Mouse (Mus musculus): ENCODE measurements around the gene Cacna2d3. TPM values are rescaled to one million over a fixed set of nuclear protein-coding genes. Genes with fewer than 3 reads are reported as not detected.

Gene Cacna2d3
- total RNA-seq, 2 experiments from 2014 or later, result 116 to 137 TPM

- peak in 1 of 2 experiments; percentile 40 for DNase-seq (ENCODE audit: low spot score in 2 of 2)
- intact Hi-C loops (cut with DNase I), result no loop called here
Observed at GRCm38 (mm10) chr14:28918871-28919270, 802.8 kb downstream of the Cacna2d3 start.

DNA sequence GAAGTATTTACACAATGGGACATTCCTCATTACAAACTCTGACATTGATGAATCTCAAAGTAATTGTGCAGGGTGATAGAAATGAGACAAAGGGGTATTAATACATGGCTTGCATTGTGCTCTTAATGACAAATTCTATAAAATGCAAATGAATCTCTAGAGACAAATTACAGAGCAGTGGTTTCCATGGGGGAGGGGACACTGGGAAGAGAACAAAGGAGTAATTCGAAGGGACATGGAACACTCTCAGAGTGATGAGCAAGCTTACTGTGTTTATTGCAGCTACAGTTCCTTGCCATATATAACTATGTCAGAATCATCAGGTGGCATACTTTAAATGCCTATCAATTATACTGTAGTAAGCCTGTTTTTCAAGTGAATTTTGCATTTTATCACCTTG is 806.7 kb downstream of the Cacna2d3 start:
- DNase-seq (ENCODE audit: low spot score in 2 of 2), result no peak
- intact Hi-C loops (cut with DNase I), result no loop called here

DNA sequence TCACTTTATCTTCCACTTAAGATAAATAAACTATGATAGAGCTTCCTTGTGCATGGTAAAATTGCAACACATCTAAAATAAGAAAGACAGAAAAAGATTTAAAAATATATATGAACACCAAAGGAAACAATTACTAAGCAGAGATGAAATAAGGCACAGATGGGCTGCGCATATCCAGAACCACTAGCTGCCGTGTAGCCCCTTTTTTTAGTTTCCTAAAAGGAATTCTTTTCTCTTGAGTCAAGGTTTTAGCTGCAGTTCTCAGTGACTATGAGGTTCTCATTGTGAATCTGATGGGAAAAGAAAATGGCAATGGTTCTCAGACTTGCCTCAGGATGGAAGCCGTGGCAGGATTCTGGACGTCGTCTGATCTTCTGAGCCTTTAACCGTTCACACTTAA is 814.0 kb downstream of the Cacna2d3 start:
- intact Hi-C loops (cut with DNase I), result loop anchor here (5.0 kb wide), 1 partner anchor 70 kb away; no protein-coding TSS in a partner anchor
- peak in 1 of 2 experiments; percentile 64 for DNase-seq (ENCODE audit: low spot score in 2 of 2)

DNA sequence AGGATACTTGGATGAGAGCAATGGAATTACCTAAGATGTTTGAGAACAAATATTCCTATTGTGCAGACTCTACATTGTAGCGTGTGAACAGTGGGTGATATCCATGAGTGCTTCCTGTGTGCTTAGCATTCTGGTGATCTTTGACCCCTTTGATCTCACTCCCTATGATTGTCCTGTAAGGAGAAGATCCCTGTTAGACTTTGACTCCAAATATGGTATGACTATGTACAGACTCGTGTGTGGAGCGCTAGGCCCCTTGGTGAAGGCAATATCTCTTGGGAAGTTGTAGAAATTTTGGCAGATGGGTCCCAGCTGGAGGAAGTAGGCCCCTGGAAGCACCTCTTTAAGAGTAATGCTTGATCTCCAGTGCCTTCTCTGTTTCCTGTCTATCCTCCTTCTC is 829.1 kb downstream of the Cacna2d3 start:
- DNase-seq (ENCODE audit: low spot score in 2 of 2), result no peak
- intact Hi-C loops (cut with DNase I), result no loop called here

- intact Hi-C loops (cut with DNase I), result no loop called here
- DNase-seq (ENCODE audit: low spot score in 2 of 2), result no peak
Observed at GRCm38 (mm10) chr14:28887373-28887772, 834.3 kb downstream of the Cacna2d3 start.

GRCm38 (mm10) chr14:28886661-28887060 is 835.0 kb downstream of the Cacna2d3 start:
- intact Hi-C loops (cut with DNase I), result no loop called here
- DNase-seq (ENCODE audit: low spot score in 2 of 2), result no peak

GRCm38 (mm10) chr14:28870983-28871382 is 850.7 kb downstream of the Cacna2d3 start:
- intact Hi-C loops (cut with DNase I), result no loop called here
- DNase-seq (ENCODE audit: low spot score in 2 of 2), result no peak

GRCm38 (mm10) chr14:28870382-28870781 is 851.3 kb downstream of the Cacna2d3 start:
- DNase-seq (ENCODE audit: low spot score in 2 of 2), result no peak
- intact Hi-C loops (cut with DNase I), result no loop called here

- intact Hi-C loops (cut with DNase I), result no loop called here
- no peak for DNase-seq (ENCODE audit: low spot score in 2 of 2)
Observed at GRCm38 (mm10) chr14:28864925-28865324, 856.7 kb downstream of the Cacna2d3 start.

DNA sequence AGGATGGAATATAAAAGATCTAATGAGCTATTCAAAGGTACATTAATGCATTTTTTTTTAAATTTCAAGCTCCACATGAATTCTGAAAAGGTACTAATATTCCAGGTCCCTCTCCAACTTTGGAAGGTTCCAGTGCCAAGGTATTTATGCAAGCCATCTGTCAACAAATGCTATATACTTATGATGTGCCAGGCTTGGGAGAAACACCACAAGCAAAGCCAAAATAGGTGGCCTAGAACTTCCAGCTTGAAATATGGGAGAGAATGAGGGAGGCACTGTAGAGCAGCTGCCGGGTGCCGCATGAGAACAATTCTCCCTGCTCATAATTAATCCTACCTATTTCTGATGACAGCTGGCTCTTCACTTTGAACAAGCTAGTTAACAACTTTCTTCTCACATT is 860.5 kb downstream of the Cacna2d3 start:
- no peak for DNase-seq (ENCODE audit: low spot score in 2 of 2)
- intact Hi-C loops (cut with DNase I), result no loop called here

Other genes starting within 250 kb of the Cacna2d3 start
- gene Selenok, start 246.4 kb upstream of the Cacna2d3 start, total RNA-seq (2021), result 100 to 1,000 TPM; 141 to 149 TPM

Data from left cerebral cortex, postnatal 25 days (tissue).